Mouse (Mus musculus) inflammation-experienced regulatory T-cells, adult 6 months (primary cell): ENCODE data around the gene Myh13. TPM values are rescaled to one million over a fixed set of nuclear protein-coding genes. Genes with fewer than 3 reads are reported as not detected.

ENCODE experiments used
- ATAC-seq: one replicate; pipeline ENCODE4 v1.8.0; 2017
- polyA plus RNA-seq, 3 experiments: library from polyadenylated mRNA; unstranded; fragments of 100-300 nt; shearing (Covaris generic); gene quantifications; one replicate each; pipeline ENCODE4 v1.2.1; 2017

Myh13 gene
- polyA plus RNA-seq = not detected

DNA sequence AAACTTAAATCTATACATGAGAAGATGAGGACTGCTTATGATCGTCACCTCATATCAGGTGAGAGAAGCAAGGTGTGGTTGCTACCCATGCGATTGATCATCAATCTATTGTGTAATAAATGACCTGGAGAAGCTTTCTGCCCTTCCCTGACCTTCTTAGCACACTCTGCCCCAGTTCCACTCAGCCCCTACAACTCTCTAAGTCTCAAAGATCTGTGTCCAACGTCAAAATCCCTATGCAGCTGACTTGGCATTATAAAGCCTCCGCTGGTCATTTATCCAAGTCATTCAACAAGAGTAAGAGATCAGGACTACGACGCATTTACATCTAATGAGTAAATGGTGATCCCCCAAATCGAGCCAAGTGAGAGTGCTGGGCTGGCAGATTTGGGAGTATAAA is at the start of gene Myh13:
Myh13 (plus strand) TSS at position 301 of the 400 bp plus-strand sequence.
- no peak for ATAC-seq

DNA sequence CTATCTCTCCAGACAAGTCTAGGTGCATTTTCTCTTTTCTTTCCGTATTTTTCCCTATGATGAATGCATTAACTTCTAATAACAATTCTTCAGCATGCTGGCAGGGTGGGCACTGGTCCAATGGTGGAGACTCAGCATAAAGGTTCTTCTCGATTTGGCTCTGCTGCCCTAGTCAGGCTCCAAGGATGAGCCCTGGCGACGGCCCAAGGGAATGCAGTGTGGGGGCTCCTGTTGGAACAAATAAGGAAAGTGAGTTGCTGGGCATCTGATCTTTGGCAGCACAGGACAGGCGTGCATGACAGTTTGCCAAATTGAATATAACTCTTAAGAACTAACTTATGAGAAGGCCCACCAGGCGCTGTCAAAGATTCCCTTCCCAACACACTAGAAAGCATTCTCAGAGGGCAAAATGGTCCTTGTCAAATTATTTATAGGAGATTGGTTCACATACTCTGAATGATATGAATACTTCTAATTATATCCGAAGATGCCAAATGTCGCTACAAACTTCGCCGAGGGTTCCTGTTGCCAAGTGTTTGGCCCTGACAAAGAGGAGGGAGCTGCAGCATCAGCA is 44.8 kb upstream of the Myh13 start, which contains the start of gene Myh8:
Myh8 (plus strand) TSS at position 524 of the 574 bp plus-strand sequence.
- ATAC-seq = no peak

DNA sequence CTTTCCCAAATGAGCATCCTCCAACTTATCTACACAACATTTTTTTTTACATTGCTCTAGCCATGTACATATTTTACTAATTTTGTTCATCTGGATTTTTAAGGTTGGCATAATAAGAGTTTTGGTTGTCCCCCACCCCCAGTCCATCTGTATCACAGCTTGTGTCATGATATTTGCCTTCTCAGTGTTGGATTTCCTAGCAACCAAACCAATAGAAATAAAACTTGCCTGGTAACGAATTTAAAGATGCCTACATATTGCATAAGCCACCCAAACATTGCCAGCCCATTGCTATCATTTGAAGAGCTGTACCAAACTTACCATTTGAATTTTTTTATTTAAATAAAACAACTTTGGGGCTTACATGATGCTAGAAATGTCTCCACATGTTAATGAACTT is 28.0 kb upstream of the Myh13 start:
- no peak for ATAC-seq

GRCm38 (mm10) chr11:67313733-67314452 is 7.6 kb upstream of the Myh13 start:
- ATAC-seq = no peak

DNA sequence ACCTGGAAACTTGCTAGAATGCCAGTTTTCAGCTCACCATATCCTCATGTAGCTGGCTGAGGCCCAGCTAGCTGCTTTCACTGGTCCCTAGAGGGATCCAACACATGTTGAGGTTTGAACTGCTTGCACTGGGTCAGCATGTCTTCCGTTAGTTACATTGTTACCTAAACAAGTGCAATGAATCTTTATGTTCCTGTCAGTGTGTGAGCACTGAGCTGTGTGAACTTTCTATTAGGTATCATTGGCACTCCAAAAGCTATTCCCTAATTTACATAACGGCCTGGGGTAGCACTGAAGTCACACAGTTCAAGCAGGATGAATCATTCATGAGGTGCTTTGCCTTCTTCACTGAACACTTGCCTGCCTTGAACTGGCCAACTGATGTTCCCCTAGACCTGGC is 5.1 kb downstream of the Myh13 start:
- ATAC-seq = no peak

- ATAC-seq = no peak
Observed at GRCm38 (mm10) chr11:67344556-67344955, 23.1 kb downstream of the Myh13 start.

DNA sequence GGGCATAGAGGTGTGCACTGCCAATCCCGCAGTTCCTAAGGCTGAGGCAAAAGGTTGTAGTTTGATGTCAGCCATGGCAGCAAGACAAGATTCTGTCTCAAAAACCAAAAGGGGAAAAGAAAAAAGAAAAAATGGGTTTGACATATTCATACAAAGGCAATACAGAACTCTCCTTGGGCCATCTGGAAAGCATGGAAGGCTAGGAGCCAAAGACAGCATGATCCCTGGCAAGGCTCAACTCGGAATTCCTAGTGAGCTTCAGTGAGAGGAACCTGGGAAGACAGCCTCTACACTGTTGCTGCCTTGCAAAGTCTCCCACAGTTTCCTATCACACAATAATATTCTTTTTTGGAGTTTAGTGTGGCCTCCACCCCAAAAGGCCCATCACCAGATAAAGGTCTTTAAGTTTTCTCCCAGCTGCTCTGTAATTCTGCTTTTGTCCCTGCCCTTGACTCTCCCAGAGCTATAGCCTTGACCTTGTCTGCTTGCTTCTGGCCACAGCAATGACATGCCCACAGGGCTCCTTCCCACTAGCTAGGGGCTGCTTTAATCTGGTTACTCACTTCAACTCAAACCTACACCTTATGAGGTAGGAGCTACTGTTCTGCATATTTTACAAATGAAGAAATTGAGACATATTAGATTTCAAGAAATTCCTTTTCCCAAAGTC is 23.9 kb downstream of the Myh13 start:
- no peak for ATAC-seq

DNA sequence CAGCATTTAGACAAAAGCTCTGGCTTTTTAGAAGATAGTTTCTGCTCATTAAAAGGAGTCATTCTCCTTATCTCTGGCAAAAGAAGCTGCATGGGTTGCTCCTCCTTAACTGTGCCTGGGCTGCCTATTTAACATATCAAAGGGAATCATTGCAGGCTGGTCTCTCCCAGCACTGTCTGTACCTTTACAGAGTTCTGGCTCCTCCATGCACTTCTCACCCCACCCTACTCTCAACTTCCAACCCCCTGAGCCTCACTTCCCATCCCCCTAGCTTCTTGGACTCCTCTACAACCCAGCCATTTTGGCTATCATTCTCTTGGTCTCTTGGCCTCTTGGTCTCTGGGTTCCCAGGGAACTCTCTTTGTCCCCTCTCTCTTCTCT is 24.4 kb downstream of the Myh13 start:
- ATAC-seq = no peak

DNA sequence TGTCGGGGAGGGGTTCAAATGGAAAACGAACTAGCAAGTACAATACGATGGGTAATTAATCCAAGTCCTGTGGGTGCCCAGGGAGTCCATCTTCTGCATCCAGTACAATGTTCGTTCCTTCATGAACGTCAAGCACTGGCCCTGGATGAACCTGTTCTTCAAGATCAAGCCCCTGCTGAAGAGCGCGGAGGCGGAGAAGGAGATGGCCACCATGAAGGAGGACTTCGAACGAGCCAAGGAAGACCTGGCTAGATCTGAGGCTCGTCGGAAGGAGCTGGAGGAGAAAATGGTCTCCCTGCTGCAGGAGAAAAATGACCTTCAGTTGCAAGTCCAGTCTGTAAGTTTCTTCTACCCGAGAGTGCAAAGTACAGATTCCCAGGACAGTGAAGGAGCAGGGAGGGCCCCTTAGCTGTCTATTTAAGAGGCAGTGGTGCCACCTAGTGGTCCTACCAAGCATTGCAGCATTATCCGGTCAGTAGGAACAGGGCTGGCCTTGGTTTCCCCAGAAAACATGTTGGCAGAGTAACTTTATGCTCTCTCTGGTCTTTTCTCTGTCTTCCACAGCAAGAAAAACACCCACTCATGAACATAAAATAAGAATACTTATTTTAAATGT is 28.8 kb downstream of the Myh13 start:
- no peak for ATAC-seq

DNA sequence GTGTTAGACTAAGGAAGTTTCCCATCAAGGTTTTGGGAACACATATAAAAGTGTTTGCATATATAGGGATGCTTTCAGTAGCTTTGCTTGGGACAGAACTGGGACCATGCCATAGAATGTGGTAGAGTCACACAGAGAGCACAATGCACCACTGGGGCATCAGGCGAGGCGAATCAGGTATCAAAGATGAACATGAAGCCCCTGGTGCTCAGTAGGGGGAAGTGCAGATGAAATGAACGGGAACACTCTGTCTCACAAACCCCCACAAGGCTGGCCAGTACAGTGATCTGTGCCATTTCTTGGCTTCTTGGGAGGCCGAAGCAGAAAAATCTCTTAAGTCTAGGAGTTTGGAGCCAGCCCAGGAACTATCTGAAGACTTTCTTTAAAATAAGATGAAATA is 31.6 kb downstream of the Myh13 start:
- no peak for ATAC-seq

GRCm38 (mm10) chr11:67358031-67358430 is 36.6 kb downstream of the Myh13 start:
- ATAC-seq = no peak

DNA sequence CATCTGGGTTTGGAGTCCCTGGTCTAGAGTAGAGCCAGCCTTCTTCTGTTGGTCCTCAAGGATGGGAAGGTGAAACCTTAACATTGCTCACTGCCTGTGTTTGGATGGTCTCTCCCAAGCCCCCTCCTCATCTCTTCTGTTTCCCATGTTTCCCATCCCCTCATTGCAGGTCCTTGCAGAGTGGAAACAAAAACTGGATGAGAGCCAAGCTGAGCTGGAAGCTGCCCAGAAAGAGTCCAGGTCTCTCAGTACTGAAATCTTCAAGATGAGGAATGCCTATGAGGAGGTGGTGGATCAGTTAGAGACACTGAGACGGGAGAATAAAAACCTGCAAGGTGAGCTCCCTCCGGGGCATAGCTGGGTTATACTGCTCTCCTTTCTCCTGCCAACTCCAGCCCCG is 40.8 kb downstream of the Myh13 start:
- no peak for ATAC-seq

- ATAC-seq = no peak
Observed at GRCm38 (mm10) chr11:67364551-67364950, 43.1 kb downstream of the Myh13 start.

DNA sequence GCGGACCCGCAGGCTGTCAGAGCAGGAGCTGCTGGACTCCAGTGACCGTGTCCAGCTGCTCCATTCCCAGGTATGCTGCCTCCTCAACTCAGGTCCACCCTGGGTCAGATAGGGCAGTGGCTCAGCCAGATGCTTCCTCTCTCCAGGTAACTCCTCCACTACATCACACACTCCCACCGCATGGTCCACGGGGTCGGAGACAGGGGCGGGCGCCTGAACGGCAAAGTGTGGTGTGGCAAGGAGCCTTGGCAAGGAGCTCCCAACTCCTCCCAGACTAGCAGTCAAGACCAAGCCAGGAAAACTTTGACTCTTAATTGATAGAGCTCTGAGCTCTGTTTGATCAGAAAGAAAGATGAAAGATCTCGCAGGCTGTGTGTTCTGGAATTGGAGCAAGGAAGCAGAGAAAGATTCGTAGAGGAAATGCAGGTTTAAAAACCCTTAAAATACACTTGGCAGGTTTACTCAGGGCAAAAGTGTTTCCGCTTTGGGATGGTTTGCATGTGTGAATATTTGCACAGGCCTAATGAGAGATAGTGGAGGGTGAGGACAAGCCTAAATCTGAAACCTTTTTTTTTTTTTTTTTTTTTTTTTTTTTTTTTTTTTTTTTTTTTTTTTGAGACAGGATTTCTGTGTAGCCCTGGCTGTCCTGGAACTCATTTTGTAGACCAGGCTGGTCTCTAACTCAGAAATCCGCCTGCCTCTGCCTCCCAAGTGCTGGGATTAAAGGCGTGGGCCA is 43.7 kb downstream of the Myh13 start:
- ATAC-seq = no peak

DNA sequence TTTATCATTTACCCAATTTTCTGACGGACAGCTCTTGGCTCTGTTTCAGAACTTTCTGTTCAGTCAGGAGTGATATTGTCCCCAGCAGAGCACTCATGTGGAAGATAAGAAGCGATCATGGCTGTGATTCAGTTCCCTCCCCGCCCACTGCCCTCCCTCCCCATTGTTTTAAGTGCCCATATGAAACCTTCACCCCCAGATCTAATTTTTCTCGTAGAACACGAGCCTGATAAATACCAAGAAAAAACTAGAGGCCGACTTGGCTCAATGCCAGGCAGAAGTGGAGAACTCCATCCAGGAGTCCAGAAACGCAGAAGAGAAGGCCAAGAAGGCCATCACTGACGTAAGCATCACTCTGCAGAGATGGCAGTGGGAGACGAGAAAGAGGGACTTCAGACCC is 45.5 kb downstream of the Myh13 start:
- ATAC-seq = no peak

DNA sequence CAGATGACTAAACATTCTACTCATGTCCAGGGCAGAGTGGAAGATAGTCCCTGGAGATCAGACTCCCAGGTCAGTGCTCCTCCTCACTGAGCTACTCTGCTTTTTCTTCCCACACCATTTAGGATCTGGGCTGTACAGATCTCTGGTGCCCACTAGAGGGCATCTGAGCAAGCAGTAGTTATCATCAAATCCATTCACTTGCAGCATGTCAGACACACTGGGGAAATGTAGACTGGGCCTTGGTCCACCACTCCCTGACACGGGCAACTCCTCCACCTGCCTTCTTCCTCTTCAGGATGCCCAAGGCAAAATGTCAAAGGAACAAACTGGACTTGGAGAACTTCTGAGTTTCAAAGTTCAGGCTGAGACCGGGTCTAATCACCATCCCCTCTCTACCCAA is 51.9 kb downstream of the Myh13 start:
- ATAC-seq = no peak

- no peak for ATAC-seq
Observed at GRCm38 (mm10) chr11:67376308-67376707, 54.9 kb downstream of the Myh13 start.

DNA sequence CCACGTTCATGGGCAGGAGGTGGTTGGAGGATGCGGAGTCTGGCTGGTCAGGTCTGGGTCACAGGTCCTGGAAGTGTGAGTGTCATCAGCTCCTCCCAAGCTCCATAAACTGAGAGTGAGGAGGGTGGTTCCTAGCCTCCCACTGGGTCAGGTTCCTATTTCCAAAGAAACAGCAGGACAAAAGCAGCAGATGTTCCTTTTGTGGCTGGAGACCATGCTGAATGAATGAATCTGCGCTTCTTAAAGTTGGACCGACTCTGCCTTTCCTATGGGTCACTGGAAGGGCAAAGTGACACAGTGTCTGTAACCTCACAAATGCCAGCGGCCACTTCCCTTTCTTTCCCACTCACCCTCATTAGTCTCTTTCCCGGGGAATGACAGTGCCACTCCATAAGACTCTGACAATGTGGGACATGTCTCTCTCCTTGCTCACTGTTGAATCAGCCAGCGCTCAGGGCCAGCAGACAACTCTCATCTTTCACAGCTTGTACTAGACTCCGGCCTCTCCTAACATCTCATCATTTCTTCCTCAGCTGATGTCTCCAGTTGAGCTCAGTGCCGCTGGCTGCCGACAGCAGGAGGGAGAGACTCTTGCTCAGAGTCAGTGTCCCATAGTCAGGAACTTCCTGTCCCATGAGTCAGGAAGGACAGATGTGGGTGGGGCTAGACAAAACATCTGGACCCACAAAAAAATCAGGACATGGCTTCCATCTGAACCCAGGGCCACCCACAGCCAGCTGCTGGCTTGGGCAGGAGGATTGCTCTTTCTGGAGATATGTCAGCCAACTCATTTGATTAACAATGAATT is 58.4 kb downstream of the Myh13 start:
- ATAC-seq = no peak

GRCm38 (mm10) chr11:67381833-67382232 is 60.4 kb downstream of the Myh13 start:
- no peak for ATAC-seq

DNA sequence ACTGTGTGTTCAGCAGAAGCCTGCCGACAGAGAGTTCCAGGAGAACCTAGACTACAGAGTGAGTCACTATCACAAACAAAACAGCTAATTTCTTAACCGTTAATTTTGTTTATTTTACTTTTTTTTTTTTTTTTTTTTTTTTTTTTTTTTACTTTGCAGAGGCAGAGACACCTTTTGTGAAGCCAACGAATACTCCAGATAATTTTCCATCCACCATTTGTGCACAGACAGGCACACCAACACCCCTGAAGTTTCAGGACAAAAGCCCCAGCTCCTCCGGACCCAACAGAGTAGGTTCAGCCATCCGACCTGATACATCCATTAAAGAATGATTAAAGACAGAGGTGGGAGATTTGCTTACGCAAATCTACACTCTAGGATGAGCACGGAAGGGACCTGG is 63.2 kb downstream of the Myh13 start:
- no peak for ATAC-seq

- ATAC-seq = no peak
Observed at GRCm38 (mm10) chr11:67386815-67387415, 65.5 kb downstream of the Myh13 start.
